16 mouse cellular contexts compared by ENCODE assay signal in the genomic region with DNA sequence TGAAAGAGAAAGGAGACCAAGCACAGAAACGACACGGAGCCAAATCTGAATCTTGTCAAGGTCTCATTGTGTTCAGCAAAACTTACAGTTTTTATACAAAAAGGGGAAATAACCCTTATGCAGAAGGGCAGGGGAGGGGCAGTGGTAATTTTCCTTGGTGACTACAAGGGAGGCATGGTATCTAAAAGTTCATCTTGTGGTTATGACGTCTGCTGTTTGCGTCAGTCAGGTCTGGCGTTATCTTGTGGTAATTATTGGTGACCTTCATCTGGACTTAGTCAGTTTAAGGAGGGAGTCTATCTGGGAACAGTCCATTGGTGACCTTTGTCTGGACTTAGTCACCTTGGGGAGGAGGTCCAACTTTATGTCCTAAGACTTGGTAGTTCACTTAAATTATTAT. TPM values are rescaled to one million over a fixed set of nuclear protein-coding genes. Genes with fewer than 3 reads are reported as not detected.
"Had no signal": no experiment of that assay in that cellular context is flagged by ENCODE, and none has a peak within 500 bp of the region (broad histone marks: within the 10 kb centered on the region; RNA-seq: fewer than 3 reads in every experiment).

No protein-coding gene starts in this region.

RNA-seq across cellular contexts. Expression of gene 1700006A11Rik, which starts 48.5 kb away (rescaled TPM):
- total RNA-seq: gastrocnemius, adult 2 months; gastrocnemius, postnatal 10 days; gastrocnemius, postnatal 25 days; gastrocnemius, postnatal 4 days; granulocyte monocyte progenitor cell, adult 5-6 weeks; heart, adult 18-20 months; heart, adult 8-10 months; heart, postnatal 10 days; heart, postnatal 25 days; heart, postnatal 4 days; layer of hippocampus, adult 2 months; layer of hippocampus, postnatal 10 days; layer of hippocampus, postnatal 25 days; left cerebral cortex, adult 2 months; left cerebral cortex, postnatal 14 days; left cerebral cortex, postnatal 36 days had no signal
